8 mouse cellular contexts compared by ENCODE assay signal in genomic region chr1:167285320-167285355, GRCm38 (mm10). TPM values are rescaled to one million over a fixed set of nuclear protein-coding genes. Genes with fewer than 3 reads are reported as not detected.
DNase-seq lines count a peak whose midpoint lies in the region; ATAC-seq and TF ChIP-seq lines count a peak whose summit lies in the region.

Gene Uck2, minus strand, starts transcription at chr1:167285320.

- DNase-seq in heart, adult 2 months = no peak
- DNase-seq in heart, adult 11 months = no peak
- no peak for DNase-seq in adrenal gland, postnatal 10 days
- DNase-seq in gastrocnemius, adult 8-10 months (ENCODE audit: low spot score in 2 of 2) = no peak
- no peak for DNase-seq in cerebellum, postnatal 14 days
- DNase-seq in c-Kit-positive CD71-positive TER-119-positive erythroid progenitor cells, embryonic 14.5 days (ENCODE audit: low spot score) = no peak

- intact Hi-C loops in heart, adult 2 months (cut with DNase I) = loop anchor here (1.0 to 5.0 kb wide), 2 partner anchors 23 to 43 kb away; partner anchors contain the start of gene Tmco1

- H3K9ac ChIP-seq in heart, adult 2 months (ENCODE audit: low read depth, low read length) = peak within 1 kb of the TSS; percentile 89

- TF ChIP-seq CTCF in heart, adult 2 months (IDR thresholded peaks at IDR 0.05) = no peak

- WGBS in heart, adult 2 months = 0% methylated on average over 2 of the region's 2 CpGs

- no peaks in the 10 kb centered on the region for H3K9me3 ChIP-seq in megakaryocyte, embryonic 14.5 days

- no peak for TF ChIP-seq EP300 in heart, adult 2 months (IDR thresholded peaks at IDR 0.05; ENCODE audit: insufficient read depth, low read depth, low read length)

- no peaks in the 10 kb centered on the region; the same call in 1 of the 2 replicates for H3K79me2 ChIP-seq in heart, adult 2 months (replicated peaks; ENCODE audit: control insufficient read depth, insufficient read depth, low read length)

- no peaks in the 10 kb centered on the region; the same call in 1 of the 2 replicates for H3K27me3 ChIP-seq in heart, adult 2 months (ENCODE audit: control insufficient read depth, insufficient read depth, low read length)
- no peaks in the 10 kb centered on the region for H3K27me3 ChIP-seq in megakaryocyte, embryonic 14.5 days (replicated peaks)

- peak within 1 kb of the TSS; percentile 82 for H3K4me3 ChIP-seq in heart, adult 2 months
- H3K4me3 ChIP-seq in megakaryocyte, embryonic 14.5 days (replicated peaks) = peak within 1 kb of the TSS; percentile 98

- H3K27ac ChIP-seq in heart, adult 2 months = peak within 1 kb of the TSS; percentile 82

- H3K4me1 ChIP-seq in heart, adult 2 months (ENCODE audit: control insufficient read depth, insufficient read depth, low read length) = no peaks in the 10 kb centered on the region; the same call in 1 of the 2 replicates
- peaks cover 77% of the 10 kb centered on the region for H3K4me1 ChIP-seq in megakaryocyte, embryonic 14.5 days

- no peaks in the 10 kb centered on the region for H3K36me3 ChIP-seq in heart, adult 2 months (ENCODE audit: control insufficient read depth, insufficient read depth, low read length)
- peaks cover 5% of the 10 kb centered on the region for H3K36me3 ChIP-seq in megakaryocyte, embryonic 14.5 days (replicated peaks; ENCODE audit: low read length)

- no peak for ATAC-seq in inflammation-experienced regulatory T-cells, adult 6 months

- TF ChIP-seq POLR2A in heart, adult 2 months (IDR thresholded peaks at IDR 0.05; ENCODE audit: insufficient read depth, low read depth, low read length) = no peak

RNA-seq across cellular contexts. Expression of gene Uck2, which starts in this region (rescaled TPM):
- total RNA-seq in heart, adult 2 months (2021) = 10 to 100 TPM; 45.9 to 57.6 TPM
- 21.4 and 27.5 TPM in 2 replicates for polyA plus RNA-seq in heart, adult 2 months (2012; rRNA removed)
- total RNA-seq in adrenal gland, postnatal 10 days (2021) = 10 to 100 TPM; 51.6 to 53.4 TPM
- 10 to 100 TPM; 14.2 to 17.6 (median 16.4) TPM for total RNA-seq in gastrocnemius, adult 8-10 months (2022)
- 10 to 100 TPM; 22.3 to 28.8 (median 23.2) TPM for polyA plus RNA-seq in inflammation-experienced regulatory T-cells, adult 6 months (2017; shearing (Covaris generic))
- polyA plus RNA-seq in megakaryocyte, embryonic 14.5 days (2012; ENCODE audit: insufficient read depth, low replicate concordance) = 367 and 525 TPM in 2 replicates

Comparison
In these comparisons a context has a peak if more than half of its experiments do, and no peak if none do; other contexts are left out.
1. RNA of gene Uck2 (polyA plus RNA-seq): 367 to 525 TPM in megakaryocyte, embryonic 14.5 days; 22.3 to 28.8 TPM in inflammation-experienced regulatory T-cells, adult 6 months and 21.4 to 27.5 TPM in heart, adult 2 months; every median in the first group is over 10 times any median in the second.